Mouse (Mus musculus): ENCODE measurements around the gene Magi1.

- TF ChIP-seq POLR2A (IDR thresholded peaks at IDR 0.05; ENCODE audit: low read depth, low read length) (no peak), SMC3 (IDR thresholded peaks at IDR 0.05; ENCODE audit: low read depth, low read length) (no peak), USF2 (conservative IDR thresholded peaks at IDR 0.05; ENCODE audit: low read depth, low read length) (no peak), RCOR1 (conservative IDR thresholded peaks at IDR 0.05; ENCODE audit: low read depth, low read length) (no peak), MAFK (IDR thresholded peaks at IDR 0.05; ENCODE audit: insufficient replicate concordance, low read length) (no peak)
These were observed 26.5 kb downstream of the Magi1 start for GRCm38 (mm10) chr6:94256982-94257830.

All from CH12.LX (cell line).